Comparison of ENCODE assay signal across 14 mouse cellular contexts in genomic region chr3:69062764-69063163, GRCm38 (mm10).
"Had no signal": no experiment of that assay in that cellular context is flagged by ENCODE, and none has a peak within 500 bp of the region (broad histone marks: within the 10 kb centered on the region; RNA-seq: fewer than 3 reads in every experiment).

No protein-coding gene starts in this region.

- H3K9me3 ChIP-seq: intestine, embryonic 15.5 days; kidney, embryonic 15.5 days; limb, embryonic 13.5 days; megakaryocyte, embryonic 14.5 days; midbrain, embryonic 15.5 days; neural tube, embryonic 12.5 days had no signal

- H3K27ac ChIP-seq: intestine, embryonic 15.5 days; kidney, embryonic 15.5 days; limb, embryonic 13.5 days; midbrain, embryonic 15.5 days; neural tube, embryonic 12.5 days had no signal

- H3K9ac ChIP-seq: intestine, embryonic 15.5 days; kidney, embryonic 15.5 days; limb, embryonic 13.5 days; liver, embryonic 14.5 days; midbrain, embryonic 15.5 days; neural tube, embryonic 12.5 days had no signal

- DNase-seq: kidney, adult 18-20 months; kidney, postnatal 14 days; left cerebral cortex, postnatal 4 days; lung, adult 2 months; lung, postnatal 36 days; thymus, postnatal 14 days had no signal

- H3K4me1 ChIP-seq: intestine, embryonic 15.5 days; kidney, embryonic 15.5 days; limb, embryonic 13.5 days; midbrain, embryonic 15.5 days; neural tube, embryonic 12.5 days had no signal

- H3K4me3 ChIP-seq: intestine, embryonic 15.5 days; kidney, embryonic 15.5 days; limb, embryonic 13.5 days; megakaryocyte, embryonic 14.5 days; midbrain, embryonic 15.5 days; neural tube, embryonic 12.5 days had no signal

- H3K36me3 ChIP-seq: intestine, embryonic 15.5 days; kidney, embryonic 15.5 days; midbrain, embryonic 15.5 days; neural tube, embryonic 12.5 days had no signal

- ATAC-seq: intestine, embryonic 15.5 days; lung, postnatal 0 days; midbrain, embryonic 15.5 days had no signal

- H3K27me3 ChIP-seq: intestine, embryonic 15.5 days; kidney, embryonic 15.5 days; limb, embryonic 13.5 days; megakaryocyte, embryonic 14.5 days; midbrain, embryonic 15.5 days; neural tube, embryonic 12.5 days had no signal
